Mouse (Mus musculus): ENCODE results near the gene Ttll1. TPM values are rescaled to one million over a fixed set of nuclear protein-coding genes. Genes with fewer than 3 reads are reported as not detected.

Ttll1 gene
- polyA plus RNA-seq (2016; fragmentation: Nextera tagmentation; extraction: Ambion mirVana): 26.6 and 27.6 TPM in 2 replicates

- peak; percentile 92 for ATAC-seq (ENCODE audit: insufficient number of reproducible peaks, insufficient read depth, low FRiP score, low TSS enrichment)
- no peaks in the 10 kb centered on the region for H3K9me3 ChIP-seq
- H3K36me3 ChIP-seq: no peaks in the 10 kb centered on the region
- H3K27me3 ChIP-seq: no peaks in the 10 kb centered on the region
- WGBS: 11% methylated on average over 41 of the region's 41 CpGs
- H3K4me2 ChIP-seq (replicated peaks): peak within 1 kb of the TSS; percentile 85
- 0 out of 2 replicates have a peak within 1 kb of the TSS, but pooled peaks have one; percentile 46 for H3K27ac ChIP-seq
- H3K4me1 ChIP-seq: peaks cover 7% of the 10 kb centered on the region; the same call in 1 of the 2 replicates
- peak within 1 kb of the TSS; percentile 59 for H3K9ac ChIP-seq
- peak within 1 kb of the TSS; percentile 59 for H3K4me3 ChIP-seq
These were observed at the start of gene Ttll1 for GRCm38 (mm10) chr15:83510805-83511405. TSS of gene Ttll1 (minus strand) at chr15:83510893.

DNA sequence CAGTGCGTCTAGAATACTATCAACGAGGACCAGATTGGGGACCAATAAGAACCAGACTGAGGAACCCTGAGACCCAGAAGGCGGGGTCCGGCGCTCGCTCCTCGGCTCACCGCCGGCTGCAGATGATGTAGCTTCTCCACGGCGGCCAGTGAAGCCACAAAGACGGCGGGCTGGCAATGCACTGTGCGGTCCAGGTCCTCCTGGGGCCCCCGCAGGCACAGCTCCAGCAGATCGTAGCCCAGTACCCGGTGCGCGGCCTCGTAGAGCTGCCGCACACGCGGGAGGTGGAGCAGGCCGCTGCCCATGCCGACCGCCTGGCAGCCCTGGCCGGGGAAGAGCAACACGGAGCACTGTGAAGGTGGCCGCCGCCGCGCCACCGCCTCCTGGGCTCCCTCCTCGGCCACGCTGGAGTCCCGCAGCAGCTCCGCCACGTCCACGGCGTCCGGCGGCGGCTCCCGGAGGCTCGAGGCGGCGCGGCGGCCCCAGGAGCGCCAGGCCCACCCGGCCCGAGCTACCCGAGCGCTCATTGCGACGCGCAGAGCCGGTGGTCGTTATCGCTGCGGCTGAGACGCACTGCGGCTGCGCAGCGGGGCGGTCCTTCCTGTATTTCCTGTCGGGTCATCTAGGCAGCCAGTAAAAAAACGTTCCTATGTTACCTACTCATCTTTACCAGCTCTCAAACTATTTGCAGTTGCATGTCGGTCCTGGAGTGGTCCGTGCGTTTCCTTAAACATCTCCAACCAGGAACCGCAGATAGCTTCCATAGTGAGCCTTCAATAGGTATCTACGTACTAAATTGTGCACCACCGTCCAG, 44.7 kb upstream of the Ttll1 start:
- Histone ChIP-seq H3K4me1 (0 out of 2 replicates have a peak, but pooled peaks cover 4% of the 10 kb centered on the region), H3K4me3 (peak overlapping the region; percentile 90), H3K9me3 (no peaks in the 10 kb centered on the region), H3K27me3 (no peaks in the 10 kb centered on the region), H3K4me2 (replicated peaks) (peak overlapping the region; percentile 83), H3K9ac (peak overlapping the region; percentile 92), H3K36me3 (peaks cover 19% of the 10 kb centered on the region), H3K27ac (peak overlapping the region; percentile 93)
- ATAC-seq (ENCODE audit: insufficient number of reproducible peaks, insufficient read depth, low FRiP score, low TSS enrichment): peak; percentile 86
- under 1% methylated on average over 72 of the region's 74 CpGs for WGBS

GRCm38 (mm10) chr15:83553831-83554230, 43.1 kb upstream of the Ttll1 start:
- Histone ChIP-seq H3K4me2 (replicated peaks) (no peak overlapping the region), H3K4me1 (0 out of 2 replicates have a peak, but pooled peaks cover 4% of the 10 kb centered on the region), H3K4me3 (no peak overlapping the region), H3K9me3 (no peaks in the 10 kb centered on the region), H3K27me3 (no peaks in the 10 kb centered on the region), H3K36me3 (peaks cover 34% of the 10 kb centered on the region), H3K27ac (no peak overlapping the region), H3K9ac (no peak overlapping the region)
- no peak for ATAC-seq (ENCODE audit: insufficient number of reproducible peaks, insufficient read depth, low FRiP score, low TSS enrichment)

GRCm38 (mm10) chr15:83550137-83550536, 39.4 kb upstream of the Ttll1 start:
- Histone ChIP-seq H3K27ac (no peak overlapping the region), H3K4me2 (replicated peaks) (no peak overlapping the region), H3K4me1 (0 out of 2 replicates have a peak, but pooled peaks cover 4% of the 10 kb centered on the region), H3K9ac (no peak overlapping the region), H3K4me3 (no peak overlapping the region), H3K27me3 (no peaks in the 10 kb centered on the region), H3K36me3 (peaks cover 68% of the 10 kb centered on the region), H3K9me3 (no peaks in the 10 kb centered on the region)
- ATAC-seq (ENCODE audit: insufficient number of reproducible peaks, insufficient read depth, low FRiP score, low TSS enrichment): no peak
- 74% methylated on average over 2 of the region's 2 CpGs for WGBS

DNA sequence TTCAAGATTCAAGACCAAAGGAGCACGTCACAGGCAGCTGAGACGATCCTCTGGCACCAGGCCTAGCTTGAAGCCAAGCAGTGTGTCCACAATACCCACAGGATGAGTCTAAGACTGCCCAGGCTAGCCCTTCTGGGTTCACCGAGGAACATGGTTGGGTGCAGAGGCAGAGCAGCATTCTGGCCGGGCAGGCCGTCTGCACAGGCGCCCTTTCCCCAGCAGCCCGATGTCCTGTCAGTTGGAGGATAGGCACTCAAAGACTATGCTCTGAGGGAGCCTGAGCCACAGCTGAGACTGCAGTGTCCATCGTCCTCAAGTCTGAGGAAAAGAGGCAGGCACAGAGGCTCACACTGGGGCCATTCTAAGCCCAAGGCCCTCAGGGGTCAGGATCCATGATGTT, 36.5 kb upstream of the Ttll1 start:
- Histone ChIP-seq H3K4me2 (replicated peaks) (no peak overlapping the region), H3K4me3 (no peak overlapping the region), H3K27me3 (no peaks in the 10 kb centered on the region), H3K27ac (no peak overlapping the region), H3K4me1 (no peaks in the 10 kb centered on the region), H3K36me3 (peaks cover 66% of the 10 kb centered on the region), H3K9ac (no peak overlapping the region), H3K9me3 (no peaks in the 10 kb centered on the region)
- 89% methylated on average over 8 of the region's 8 CpGs for WGBS
- ATAC-seq (ENCODE audit: insufficient number of reproducible peaks, insufficient read depth, low FRiP score, low TSS enrichment): no peak

GRCm38 (mm10) chr15:83546029-83546428, 35.3 kb upstream of the Ttll1 start:
- ATAC-seq (ENCODE audit: insufficient number of reproducible peaks, insufficient read depth, low FRiP score, low TSS enrichment): no peak
- no peaks in the 10 kb centered on the region for H3K27me3 ChIP-seq
- no peak overlapping the region for H3K9ac ChIP-seq
- H3K4me3 ChIP-seq: no peak overlapping the region
- H3K4me1 ChIP-seq: no peaks in the 10 kb centered on the region; the same call in 1 of the 2 replicates
- H3K4me2 ChIP-seq (replicated peaks): no peak overlapping the region
- H3K27ac ChIP-seq: no peak overlapping the region
- H3K36me3 ChIP-seq: peaks cover 56% of the 10 kb centered on the region
- no peaks in the 10 kb centered on the region for H3K9me3 ChIP-seq
- WGBS: 93% methylated on average over 7 of the region's 7 CpGs

GRCm38 (mm10) chr15:83541647-83542287, 31.1 kb upstream of the Ttll1 start:
- no peak for ATAC-seq (ENCODE audit: insufficient number of reproducible peaks, insufficient read depth, low FRiP score, low TSS enrichment)
- 76% methylated on average over 9 of the region's 9 CpGs for WGBS
- H3K9ac ChIP-seq: no peak overlapping the region

DNA sequence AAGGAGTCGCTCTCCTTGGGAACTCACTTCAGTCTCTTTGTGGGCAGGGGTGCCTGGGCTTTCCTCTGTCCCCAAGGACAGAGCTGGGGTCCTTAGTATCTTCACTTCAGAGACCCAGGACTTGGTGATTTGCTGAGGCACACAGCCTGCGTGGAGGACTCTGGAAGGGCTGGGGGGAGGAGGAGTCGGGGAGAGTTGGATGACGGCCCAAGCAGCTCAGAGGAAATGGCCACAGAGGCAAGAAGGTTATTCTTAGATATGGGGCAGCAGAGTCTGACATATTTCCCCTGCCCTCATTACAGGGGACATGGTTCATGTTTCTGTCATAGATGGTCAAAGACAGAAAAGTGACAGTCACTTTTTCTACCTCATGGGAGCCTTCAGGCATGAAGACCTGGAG, 29.2 kb upstream of the Ttll1 start:
- no peaks in the 10 kb centered on the region; the same call in 1 of the 2 replicates for H3K4me1 ChIP-seq
- H3K27me3 ChIP-seq: no peaks in the 10 kb centered on the region
- H3K4me3 ChIP-seq: no peak overlapping the region
- no peaks in the 10 kb centered on the region for H3K36me3 ChIP-seq
- no peak for ATAC-seq (ENCODE audit: insufficient number of reproducible peaks, insufficient read depth, low FRiP score, low TSS enrichment)
- H3K9me3 ChIP-seq: no peaks in the 10 kb centered on the region
- no peak overlapping the region for H3K9ac ChIP-seq
- no peak overlapping the region for H3K4me2 ChIP-seq (replicated peaks)
- H3K27ac ChIP-seq: no peak overlapping the region
- WGBS: 65% methylated on average over 4 of the region's 4 CpGs

More at GRCm38 (mm10) chr15:83541647-83542287, 31.1 kb upstream of the Ttll1 start:
- H3K36me3 ChIP-seq: peaks cover 14% of the 10 kb centered on the region
- no peaks in the 10 kb centered on the region for H3K27me3 ChIP-seq
- H3K27ac ChIP-seq: no peak overlapping the region
- H3K9me3 ChIP-seq: no peaks in the 10 kb centered on the region
- no peak overlapping the region for H3K4me3 ChIP-seq
- no peaks in the 10 kb centered on the region; the same call in 1 of the 2 replicates for H3K4me1 ChIP-seq
- no peak overlapping the region for H3K4me2 ChIP-seq (replicated peaks)

GRCm38 (mm10) chr15:83538855-83539254, 28.2 kb upstream of the Ttll1 start:
- Histone ChIP-seq H3K9me3 (no peaks in the 10 kb centered on the region), H3K27me3 (no peaks in the 10 kb centered on the region), H3K36me3 (no peaks in the 10 kb centered on the region), H3K9ac (no peak overlapping the region), H3K4me2 (replicated peaks) (no peak overlapping the region), H3K4me1 (no peaks in the 10 kb centered on the region; the same call in 1 of the 2 replicates), H3K27ac (no peak overlapping the region), H3K4me3 (no peak overlapping the region)
- ATAC-seq (ENCODE audit: insufficient number of reproducible peaks, insufficient read depth, low FRiP score, low TSS enrichment): no peak
- 91% methylated on average over 2 of the region's 2 CpGs for WGBS

DNA sequence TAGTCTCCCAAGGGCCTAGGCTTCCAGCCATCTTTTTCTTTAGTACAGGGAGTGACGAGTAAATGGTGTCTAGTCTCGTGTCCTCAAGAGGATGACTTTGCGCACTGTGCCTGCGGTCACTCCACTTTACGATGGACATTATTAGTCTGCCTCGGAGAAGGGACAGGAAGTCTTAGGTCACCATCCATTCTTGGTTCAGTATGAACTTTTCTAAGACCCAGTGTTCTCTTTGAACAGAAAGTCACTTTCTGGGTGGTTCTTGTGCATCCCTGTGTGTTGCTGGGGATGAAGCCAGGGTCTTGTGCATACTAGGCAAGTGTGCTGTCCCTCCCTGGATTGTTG, 25.2 kb upstream of the Ttll1 start:
- Histone ChIP-seq H3K9me3 (no peaks in the 10 kb centered on the region), H3K4me1 (no peaks in the 10 kb centered on the region), H3K4me3 (no peak overlapping the region), H3K27ac (no peak overlapping the region), H3K27me3 (no peaks in the 10 kb centered on the region), H3K36me3 (no peaks in the 10 kb centered on the region), H3K9ac (no peak overlapping the region), H3K4me2 (replicated peaks) (no peak overlapping the region)
- ATAC-seq (ENCODE audit: insufficient number of reproducible peaks, insufficient read depth, low FRiP score, low TSS enrichment): no peak
- 92% methylated on average over 6 of the region's 6 CpGs for WGBS

GRCm38 (mm10) chr15:83534960-83535889, 24.5 kb upstream of the Ttll1 start:
- no peak overlapping the region for H3K4me3 ChIP-seq
- H3K4me2 ChIP-seq (replicated peaks): no peak overlapping the region
- H3K9me3 ChIP-seq: no peaks in the 10 kb centered on the region
- H3K9ac ChIP-seq: no peak overlapping the region
- ATAC-seq (ENCODE audit: insufficient number of reproducible peaks, insufficient read depth, low FRiP score, low TSS enrichment): no peak
- 66% methylated on average over 17 of the region's 17 CpGs for WGBS
- H3K4me1 ChIP-seq: no peaks in the 10 kb centered on the region
- no peaks in the 10 kb centered on the region for H3K27me3 ChIP-seq
- no peak overlapping the region for H3K27ac ChIP-seq
- no peaks in the 10 kb centered on the region for H3K36me3 ChIP-seq

Measured in embryonic facial prominence, embryonic 12.5 days (tissue).